Mouse (Mus musculus) stomach, embryonic 15.5 days (tissue): Measurements from ENCODE around the gene Bpifb2. TPM values are rescaled to one million over a fixed set of nuclear protein-coding genes. Genes with fewer than 3 reads are reported as not detected.
A peak's percentile ranks its signal among the peaks of the same experiment; 100 is the strongest.

Experiments used
- ATAC-seq: fragments of 200-750 bp; cut with Nextera tagmentation; 2 replicates; pipeline ENCODE4 v1.8.0; 2017; ENCODE audit warnings: low read depth, moderate number of reproducible peaks, moderate TSS enrichment; ENCODE audit not compliant: insufficient read depth, low FRiP score
- H3K27ac ChIP-seq: fragments of 300-500 bp; sonication (generic); 2 replicates; pipeline ENCODE4 v1.5.1; 2015; ENCODE audit warnings: mild to moderate bottlenecking, inconsistent platforms
- H3K27me3 ChIP-seq: fragments of 300-500 bp; sonication (generic); replicated peaks from 2 replicates; pipeline ENCODE4 v1.6.1; 2015; ENCODE audit warnings: inconsistent platforms
- H3K36me3 ChIP-seq: fragments of 300-500 bp; sonication (generic); 2 replicates; pipeline ENCODE4 v1.6.1; 2015; ENCODE audit warnings: inconsistent platforms
- H3K4me1 ChIP-seq: fragments of 300-500 bp; sonication (generic); 2 replicates; pipeline ENCODE4 v1.6.1; 2015; ENCODE audit warnings: inconsistent platforms
- H3K4me2 ChIP-seq: fragments of 300-500 bp; sonication (generic); 2 replicates; pipeline ENCODE4 v1.6.1; 2015; ENCODE audit warnings: mild to moderate bottlenecking, inconsistent platforms
- H3K4me3 ChIP-seq: fragments of 300-500 bp; sonication (generic); replicated peaks from 2 replicates; pipeline ENCODE4 v1.5.1; 2015; ENCODE audit warnings: inconsistent platforms
- H3K9ac ChIP-seq: fragments of 300-500 bp; sonication (generic); 2 replicates; pipeline ENCODE4 v1.6.1; 2015; ENCODE audit warnings: inconsistent platforms
- H3K9me3 ChIP-seq: fragments of 300-500 bp; sonication (generic); 2 replicates; pipeline ENCODE4 v1.6.1; 2016; ENCODE audit warnings: inconsistent platforms
- WGBS: fragments of 180-500 bp; shearing (Covaris S2); methylation state at CpG from one replicate; pipeline ENCODE4 v1.1.7; 2015; 5-methylcytosine and 5-hydroxymethylcytosine counted together
- polyA plus RNA-seq: library from polyadenylated mRNA; unstranded; fragments of >200 nt; fragmentation: Nextera tagmentation; extraction: Ambion mirVana; gene quantifications from 2 replicates; pipeline ENCODE4 v1.2.1, GENCODE M21; 2015

Gene Bpifb2
- polyA plus RNA-seq, 1 experiment from 2014 or later = not detected

DNA sequence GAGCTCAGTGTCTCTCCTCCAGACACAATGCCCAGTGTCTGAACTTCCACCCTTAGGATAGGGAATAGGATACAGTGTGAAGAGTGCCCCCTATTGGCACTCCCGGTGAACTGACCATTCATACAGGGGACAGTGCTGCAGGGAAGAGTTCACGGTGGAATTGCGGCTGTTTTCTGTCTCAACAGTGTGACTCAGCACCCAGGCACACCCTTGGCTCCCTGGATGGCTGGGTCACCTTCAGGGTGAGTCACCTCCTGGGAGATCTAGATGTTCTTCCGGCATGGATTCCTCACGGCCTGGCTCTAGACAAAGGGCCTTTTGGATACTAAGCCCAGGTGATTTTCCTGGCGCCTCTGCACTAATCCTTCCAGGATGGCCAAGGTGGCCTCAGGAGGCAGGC lies 60.5 kb downstream of the Bpifb2 start:
- no peak for ATAC-seq
- no peak overlapping the region for H3K4me2 ChIP-seq
- WGBS = 80% methylated on average over 6 of the region's 6 CpGs
- H3K9me3 ChIP-seq = no peaks in the 10 kb centered on the region
- no peak overlapping the region for H3K9ac ChIP-seq
- no peaks in the 10 kb centered on the region for H3K4me1 ChIP-seq
- no peak overlapping the region for H3K4me3 ChIP-seq
- no peaks in the 10 kb centered on the region for H3K27me3 ChIP-seq
- no peak overlapping the region for H3K27ac ChIP-seq
- no peaks in the 10 kb centered on the region for H3K36me3 ChIP-seq

DNA sequence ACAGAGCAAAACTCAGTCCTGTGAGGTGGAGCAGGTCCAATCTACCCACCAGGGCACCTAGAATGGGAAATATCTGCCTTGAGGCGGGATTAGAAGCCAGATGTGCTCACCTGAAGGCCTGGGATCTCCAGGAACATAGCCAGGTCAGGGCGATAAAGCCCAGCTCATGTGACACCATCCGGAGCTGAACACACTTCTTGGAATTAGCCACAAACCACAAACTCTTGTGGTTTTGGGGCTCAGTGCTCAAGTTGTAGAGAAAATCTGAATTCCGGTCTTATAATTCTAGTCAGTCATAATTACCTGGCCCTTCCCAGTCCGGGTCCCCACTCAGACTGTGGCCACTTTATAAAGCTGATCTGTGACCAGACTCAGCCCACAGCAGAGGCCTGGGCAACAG lies 63.0 kb downstream of the Bpifb2 start, which contains the start of gene Bpifb4:
Gene Bpifb4, plus strand, starts transcription at position 370 of the 400 bp plus-strand sequence.
- WGBS = 81% methylated on average over 5 of the region's 5 CpGs

GRCm38 (mm10) chr2:153943537-153943936 lies 68.7 kb downstream of the Bpifb2 start:
- 40% methylated on average over 3 of the region's 3 CpGs for WGBS
- Histone ChIP-seq H3K4me3 (no peak overlapping the region), H3K4me1 (no peaks in the 10 kb centered on the region), H3K27me3 (no peaks in the 10 kb centered on the region), H3K9ac (no peak overlapping the region), H3K9me3 (no peaks in the 10 kb centered on the region), H3K27ac (no peak overlapping the region), H3K4me2 (no peak overlapping the region), H3K36me3 (no peaks in the 10 kb centered on the region)
- no peak for ATAC-seq

More for the DNA sequence above, 63.0 kb downstream of the Bpifb2 start, which contains the start of gene Bpifb4:
- Histone ChIP-seq H3K9me3 (no peaks in the 10 kb centered on the region), H3K36me3 (no peaks in the 10 kb centered on the region), H3K27ac (no peak within 1 kb of the TSS), H3K4me2 (no peak within 1 kb of the TSS), H3K9ac (no peak within 1 kb of the TSS), H3K27me3 (no peaks in the 10 kb centered on the region), H3K4me3 (no peak within 1 kb of the TSS), H3K4me1 (no peaks in the 10 kb centered on the region)
- ATAC-seq = no peak

DNA sequence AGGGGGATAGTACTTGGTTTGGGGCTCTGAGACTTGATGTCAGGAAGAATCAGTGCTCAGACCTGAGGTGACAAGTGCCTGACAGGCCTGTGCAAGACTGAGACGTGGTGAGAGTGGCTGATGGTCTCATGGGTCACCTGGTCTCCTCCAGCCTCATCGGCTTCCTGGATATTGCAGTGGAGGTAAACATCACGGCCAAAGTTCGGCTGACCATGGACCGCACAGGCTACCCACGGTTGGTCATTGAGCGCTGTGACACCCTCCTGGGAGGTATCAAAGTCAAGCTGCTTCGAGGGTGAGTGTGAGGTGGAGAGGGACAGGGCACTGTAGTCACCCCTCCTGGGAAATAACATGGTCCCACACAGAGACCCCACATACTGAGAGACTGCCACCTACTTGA lies 69.7 kb downstream of the Bpifb2 start:
- no peaks in the 10 kb centered on the region for H3K36me3 ChIP-seq

More for the DNA sequence above, 69.7 kb downstream of the Bpifb2 start:
- Histone ChIP-seq H3K4me2 (no peak overlapping the region), H3K4me1 (no peaks in the 10 kb centered on the region), H3K9ac (no peak overlapping the region), H3K9me3 (no peaks in the 10 kb centered on the region), H3K4me3 (no peak overlapping the region), H3K27ac (no peak overlapping the region), H3K27me3 (no peaks in the 10 kb centered on the region)
- peak; percentile 38; the same call in 1 of the 2 replicates for ATAC-seq
- 71% methylated on average over 8 of the region's 8 CpGs for WGBS

Other genes starting within 250 kb of the Bpifb2 start
- gene Commd7, start 242.3 kb upstream of the Bpifb2 start, polyA plus RNA-seq = 73.9 and 77.9 TPM in 2 replicates
- gene Dnmt3b, start 225.6 kb upstream of the Bpifb2 start, polyA plus RNA-seq = 8.9 and 9.7 TPM in 2 replicates
- gene Dnmt3c, start 178.4 kb upstream of the Bpifb2 start, polyA plus RNA-seq = 0.06 and 0.10 TPM in 2 replicates
- 225 and 238 TPM in 2 replicates for gene Mapre1, start 133.8 kb upstream of the Bpifb2 start, polyA plus RNA-seq
- gene Efcab8, start 95.1 kb upstream of the Bpifb2 start, polyA plus RNA-seq = 0.15 and 0.18 TPM in 2 replicates
- not detected in 2 replicates for gene Sun5, start 4.0 kb upstream of the Bpifb2 start, polyA plus RNA-seq
- not detected in 2 replicates for gene Bpifb6, start 25.3 kb downstream of the Bpifb2 start, polyA plus RNA-seq
- not detected in 2 replicates for gene Bpifb3, start 43.2 kb downstream of the Bpifb2 start, polyA plus RNA-seq
- gene Bpifb4, start 63.2 kb downstream of the Bpifb2 start, polyA plus RNA-seq = not detected in 2 replicates
- 0.08 TPM in 1 of 2 replicates, not detected in the other for gene Bpifa6, start 99.9 kb downstream of the Bpifb2 start, polyA plus RNA-seq
- not detected in 2 replicates for gene Bpifa2, start 133.2 kb downstream of the Bpifb2 start, polyA plus RNA-seq